Mouse (Mus musculus) heart, embryonic 16.5 days (tissue): ENCODE data around the gene Caap1. TPM values are rescaled to one million over a fixed set of nuclear protein-coding genes. Genes with fewer than 3 reads are reported as not detected.

Source experiments
- ATAC-seq: fragments of 200-750 bp; cut with Nextera tagmentation; replicated peaks from 2 replicates; pipeline ENCODE4 v1.8.0; 2017; ENCODE audit warnings: moderate number of reproducible peaks; ENCODE audit not compliant: insufficient read depth, low FRiP score; ENCODE audit errors: extremely low read depth
- H3K27ac ChIP-seq: fragments of 300-500 bp; sonication (generic); 2 replicates; pipeline ENCODE4 v1.5.1; 2014; ENCODE audit warnings: mild to moderate bottlenecking, low read length, control low read depth, moderate library complexity
- H3K27me3 ChIP-seq: fragments of 300-500 bp; sonication (generic); 2 replicates; pipeline ENCODE4 v1.6.1; 2014; ENCODE audit warnings: low read length, mixed read lengths; ENCODE audit not compliant: control insufficient read depth, insufficient read depth
- H3K36me3 ChIP-seq: fragments of 300-500 bp; sonication (generic); 2 replicates; pipeline ENCODE4 v1.6.1; 2014; ENCODE audit not compliant: control insufficient read depth, insufficient read depth
- H3K4me1 ChIP-seq: fragments of 300-500 bp; sonication (generic); 2 replicates; pipeline ENCODE4 v1.6.1; 2014; ENCODE audit warnings: low read length, mixed read lengths; ENCODE audit not compliant: control insufficient read depth, insufficient read depth
- H3K4me2 ChIP-seq: fragments of 300-500 bp; sonication (generic); 2 replicates; pipeline ENCODE4 v1.6.1; 2014; ENCODE audit warnings: low read depth, mild to moderate bottlenecking, control low read depth, low read length
- H3K4me3 ChIP-seq: fragments of 300-500 bp; sonication (generic); 2 replicates; pipeline ENCODE4 v1.5.1; 2014; ENCODE audit warnings: mild to moderate bottlenecking, control low read depth, low read length
- H3K9ac ChIP-seq: fragments of 300-500 bp; sonication (generic); 2 replicates; pipeline ENCODE4 v1.6.1; 2014; ENCODE audit warnings: low read length, control low read depth
- H3K9me3 ChIP-seq: fragments of 300-500 bp; sonication (generic); replicated peaks from 2 replicates; pipeline ENCODE4 v1.6.1; 2016; ENCODE audit warnings: low read length; ENCODE audit not compliant: control insufficient read depth
- WGBS: fragments of 180-500 bp; shearing (Covaris S2); extraction: QIAGEN DNeasy Blood & Tissue Kit; methylation state at CpG from one replicate; pipeline ENCODE4 v1.1.7; 2014; 5-methylcytosine and 5-hydroxymethylcytosine counted together
- polyA plus RNA-seq: library from polyadenylated mRNA; unstranded; fragments of >200 nt; fragmentation: Nextera tagmentation; extraction: Ambion mirVana; gene quantifications from 2 replicates; pipeline ENCODE4 v1.2.1, GENCODE M21; 2015

The Caap1 gene
- polyA plus RNA-seq: 7.5 and 10.9 TPM in 2 replicates

DNA sequence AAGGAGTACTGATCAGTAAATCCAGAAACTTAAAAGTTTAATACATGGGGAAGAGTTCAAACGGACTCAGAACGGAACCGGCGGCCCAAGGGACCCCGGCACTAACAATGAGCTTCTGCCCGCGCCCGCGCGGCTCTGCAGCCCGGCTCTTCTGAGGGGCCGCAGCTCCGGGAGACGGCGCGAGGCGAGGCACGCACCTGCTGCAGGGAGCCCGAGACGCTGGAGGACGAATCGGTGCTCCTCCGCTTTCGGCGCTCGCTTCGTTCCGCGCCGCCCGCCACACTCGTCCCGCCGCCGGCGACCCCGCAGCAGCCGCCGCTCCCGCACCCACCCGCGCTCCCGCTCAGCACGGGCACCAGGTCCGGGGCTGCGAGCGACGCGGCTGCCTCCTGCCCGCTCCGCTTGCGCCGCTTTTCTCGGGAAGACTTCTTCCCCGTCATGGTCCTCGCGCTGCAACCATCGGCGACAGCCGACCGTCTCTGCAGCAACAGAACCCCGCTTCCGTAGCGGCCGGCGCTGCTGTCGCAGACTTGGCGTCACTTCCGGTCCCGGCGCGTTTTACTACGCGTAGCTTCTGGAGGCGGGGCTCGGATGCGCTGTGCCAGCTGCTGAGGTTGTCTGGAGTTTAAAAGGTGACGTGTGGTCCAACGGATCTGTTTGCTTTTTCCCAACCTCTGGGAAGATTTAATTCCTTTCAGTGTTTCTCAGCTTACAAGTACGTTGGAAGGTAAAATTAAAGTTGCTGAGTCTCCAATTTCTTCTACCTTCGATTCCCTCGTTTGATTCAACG, at the start of gene Caap1, which contains the start of gene Gm10306:
Gene Caap1, minus strand, starts transcription at position 532 of the 790 bp plus-strand sequence.
Gene Gm10306, plus strand, starts transcription at position 282 of the 790 bp plus-strand sequence.
- WGBS: 1% methylated on average over 83 of the region's 83 CpGs
- H3K4me1 ChIP-seq: peaks cover 9% of the 10 kb centered on the region
- H3K4me2 ChIP-seq: peak within 1 kb of the TSS; percentile 86

DNA sequence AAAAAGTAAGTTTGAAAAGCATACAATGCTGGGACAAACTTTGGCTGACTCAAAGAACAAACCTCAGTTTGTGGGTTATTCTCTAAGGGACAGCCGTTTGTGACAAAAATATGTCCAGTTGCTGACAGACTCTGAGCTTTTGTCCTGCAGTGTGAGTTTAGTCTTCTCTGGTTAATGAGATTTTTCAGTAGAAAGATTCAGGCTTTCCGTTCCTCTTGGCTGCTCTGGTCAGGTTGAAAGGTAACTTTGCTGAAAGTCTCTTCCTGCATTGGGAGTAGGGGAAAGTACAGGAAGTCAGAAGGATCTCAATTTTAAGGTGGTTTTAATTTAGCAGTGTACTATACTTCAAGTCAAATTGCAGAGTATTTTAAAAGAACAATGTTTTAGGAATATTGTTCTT, 49.0 kb upstream of the Caap1 start:
- H3K4me1 ChIP-seq: peaks cover 8% of the 10 kb centered on the region
- no peaks in the 10 kb centered on the region for H3K27me3 ChIP-seq
- H3K9ac ChIP-seq: no peak overlapping the region
- 83% methylated on average over 2 of the region's 2 CpGs for WGBS
- no peak for ATAC-seq
- no peak overlapping the region for H3K27ac ChIP-seq
- no peaks in the 10 kb centered on the region for H3K36me3 ChIP-seq
- no peak overlapping the region for H3K4me3 ChIP-seq
- no peak overlapping the region for H3K4me2 ChIP-seq
- no peaks in the 10 kb centered on the region for H3K9me3 ChIP-seq

More for the DNA sequence above, at the start of gene Caap1, which contains the start of gene Gm10306:
- Histone ChIP-seq H3K9me3 (no peaks in the 10 kb centered on the region), H3K27me3 (no peaks in the 10 kb centered on the region), H3K9ac (peak within 1 kb of the TSS; percentile 91), H3K36me3 (no peaks in the 10 kb centered on the region), H3K27ac (peak within 1 kb of the TSS; percentile 68), H3K4me3 (peak within 1 kb of the TSS; percentile 96)
- ATAC-seq: peak; percentile 96

DNA sequence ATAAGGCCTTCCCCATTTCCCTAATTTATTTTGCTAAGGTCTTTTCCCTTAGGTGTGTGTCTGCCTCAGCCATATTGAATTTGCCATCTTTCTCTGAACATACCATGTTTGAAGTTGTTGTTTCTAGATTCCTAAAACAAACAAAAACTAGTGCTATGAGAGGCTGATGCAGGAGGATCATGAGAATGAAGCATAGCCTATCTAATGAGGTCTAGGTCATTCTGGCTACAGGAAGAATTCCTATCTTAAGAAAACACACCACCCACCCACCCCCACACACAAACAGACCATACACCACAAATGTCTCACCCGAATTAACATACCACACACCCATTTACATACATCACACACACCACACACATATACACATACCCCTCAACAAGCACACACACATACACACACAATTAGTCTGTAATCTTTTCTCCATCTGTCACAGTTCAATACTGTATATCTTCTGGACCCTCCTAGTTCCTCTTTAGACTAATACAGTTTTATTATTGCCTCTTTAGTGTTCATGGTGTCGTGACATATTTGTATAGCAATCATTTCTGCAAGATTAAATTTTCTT, 47.9 kb upstream of the Caap1 start:
- ATAC-seq: no peak
- Histone ChIP-seq H3K27ac (no peak overlapping the region), H3K36me3 (no peaks in the 10 kb centered on the region), H3K9ac (no peak overlapping the region), H3K4me2 (no peak overlapping the region), H3K27me3 (no peaks in the 10 kb centered on the region), H3K9me3 (no peaks in the 10 kb centered on the region), H3K4me1 (peaks cover 8% of the 10 kb centered on the region), H3K4me3 (no peak overlapping the region)
- WGBS: 80% methylated on average over 2 of the region's 2 CpGs

- under 1% methylated on average over 59 of the region's 61 CpGs for WGBS
- no peaks in the 10 kb centered on the region for H3K27me3 ChIP-seq
Measured at GRCm38 (mm10) chr4:94603031-94603629, 46.5 kb upstream of the Caap1 start, which contains the start of gene Plaa. Gene Plaa, minus strand, starts transcription at chr4:94603244.

DNA sequence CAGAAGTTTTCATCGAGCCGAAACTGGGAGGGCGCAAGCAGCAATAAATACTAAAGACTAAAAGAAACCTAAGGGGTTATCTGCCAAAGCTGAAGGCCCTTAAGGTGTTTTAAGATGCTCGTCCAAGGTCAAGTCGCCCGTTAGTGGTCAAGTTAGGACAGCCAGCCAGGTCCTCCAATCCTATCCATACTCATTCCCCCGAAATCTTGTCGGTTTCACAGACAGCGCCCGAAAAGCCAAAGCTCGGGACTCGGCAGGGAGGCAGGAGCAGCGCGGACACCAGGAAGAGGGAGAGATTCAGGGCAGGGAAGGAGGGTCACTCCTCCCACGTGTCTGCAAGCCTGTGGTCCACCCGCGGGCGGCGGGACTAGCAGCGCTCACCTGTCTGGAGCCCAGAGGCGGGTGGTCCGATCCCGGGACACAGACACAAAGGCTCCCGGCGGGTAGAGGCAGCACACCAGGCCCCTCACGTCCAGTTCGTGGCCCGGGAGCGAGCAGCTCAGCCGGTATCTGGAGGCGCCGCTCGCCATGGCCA, 46.0 kb upstream of the Caap1 start:
- peaks cover 8% of the 10 kb centered on the region for H3K4me1 ChIP-seq
- H3K9ac ChIP-seq: peak overlapping the region; percentile 98
- H3K4me3 ChIP-seq: peak overlapping the region; percentile 97
- H3K27me3 ChIP-seq: no peaks in the 10 kb centered on the region
- peak; percentile 64 for ATAC-seq
- no peaks in the 10 kb centered on the region for H3K9me3 ChIP-seq
- 0% methylated on average over 33 of the region's 33 CpGs for WGBS
- no peaks in the 10 kb centered on the region for H3K36me3 ChIP-seq
- peak overlapping the region; percentile 78 for H3K4me2 ChIP-seq
- H3K27ac ChIP-seq: peak overlapping the region; percentile 90

More at GRCm38 (mm10) chr4:94603031-94603629, 46.5 kb upstream of the Caap1 start, which contains the start of gene Plaa:
- ATAC-seq: peak; percentile 99
- peak within 1 kb of the TSS; percentile 90 for H3K27ac ChIP-seq
- H3K9me3 ChIP-seq: no peaks in the 10 kb centered on the region
- H3K4me3 ChIP-seq: peak within 1 kb of the TSS; percentile 97
- H3K4me1 ChIP-seq: peaks cover 8% of the 10 kb centered on the region
- H3K9ac ChIP-seq: peak within 1 kb of the TSS; percentile 98
- H3K4me2 ChIP-seq: peak within 1 kb of the TSS; percentile 92
- H3K36me3 ChIP-seq: no peaks in the 10 kb centered on the region

DNA sequence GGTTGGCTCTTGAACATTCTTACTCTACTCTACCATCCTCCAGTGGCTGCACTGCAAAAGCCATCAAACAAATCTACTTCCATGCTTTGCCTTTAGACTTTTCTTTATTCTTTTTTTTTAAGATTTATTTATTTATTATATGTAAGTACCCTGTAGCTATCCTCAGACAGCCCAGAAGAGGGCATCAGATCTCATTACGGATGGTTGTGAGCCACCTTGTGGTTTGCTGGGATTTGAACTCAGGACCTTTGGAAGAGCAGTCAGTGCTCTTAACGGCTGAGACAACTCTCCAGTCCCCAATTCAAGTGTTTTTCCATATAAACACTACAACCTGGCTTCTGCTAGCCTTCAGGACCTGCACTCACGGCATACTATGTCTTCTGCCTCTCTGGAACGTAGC, 44.8 kb upstream of the Caap1 start:
- Histone ChIP-seq H3K4me2 (no peak overlapping the region), H3K4me3 (no peak overlapping the region), H3K4me1 (peaks cover 8% of the 10 kb centered on the region), H3K9ac (no peak overlapping the region), H3K27ac (no peak overlapping the region), H3K36me3 (no peaks in the 10 kb centered on the region), H3K27me3 (no peaks in the 10 kb centered on the region), H3K9me3 (no peaks in the 10 kb centered on the region)
- no peak for ATAC-seq
- WGBS: 81% methylated on average over 4 of the region's 4 CpGs

- H3K27me3 ChIP-seq: no peaks in the 10 kb centered on the region
- H3K36me3 ChIP-seq: no peaks in the 10 kb centered on the region
- no peak overlapping the region for H3K4me2 ChIP-seq
- ATAC-seq: no peak
- no peak overlapping the region for H3K27ac ChIP-seq
- peaks cover 6% of the 10 kb centered on the region; the same call in 1 of the 2 replicates for H3K4me1 ChIP-seq
- H3K9ac ChIP-seq: no peak overlapping the region
- no peaks in the 10 kb centered on the region for H3K9me3 ChIP-seq
- H3K4me3 ChIP-seq: no peak overlapping the region
Measured at GRCm38 (mm10) chr4:94592709-94593108, 36.1 kb upstream of the Caap1 start.

DNA sequence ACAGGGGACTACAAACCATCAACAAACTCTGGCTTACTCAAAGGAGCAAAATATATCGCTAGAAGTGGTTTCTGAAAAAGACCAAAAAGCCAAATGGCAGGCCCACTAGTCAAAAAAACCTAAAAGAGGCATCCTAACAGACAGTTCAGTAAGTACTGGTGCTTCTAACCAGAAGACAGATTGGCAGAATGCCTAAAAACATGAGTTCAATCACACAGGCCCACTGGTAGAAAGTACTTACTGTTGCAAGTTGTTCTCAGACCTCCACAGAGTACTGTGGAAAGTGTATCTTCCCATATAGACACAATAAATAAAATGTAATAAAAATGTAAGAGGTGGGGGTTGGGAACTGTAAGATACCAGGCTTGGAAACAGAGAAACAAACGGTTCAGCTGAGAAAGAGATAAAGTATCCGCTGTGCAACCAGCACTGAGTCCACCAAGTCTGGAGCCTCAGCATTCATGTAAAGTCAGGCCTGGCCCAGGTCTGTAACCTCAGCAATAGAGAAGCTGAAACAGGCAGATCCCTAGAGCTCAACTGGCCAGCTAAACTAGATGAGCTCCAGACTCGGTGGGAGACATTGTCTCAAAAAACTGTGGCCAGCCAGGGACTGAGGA, 35.3 kb upstream of the Caap1 start:
- ATAC-seq: no peak
- Histone ChIP-seq H3K9ac (no peak overlapping the region), H3K4me1 (peaks cover 6% of the 10 kb centered on the region; the same call in 1 of the 2 replicates), H3K27ac (no peak overlapping the region), H3K4me2 (no peak overlapping the region), H3K27me3 (no peaks in the 10 kb centered on the region), H3K4me3 (no peak overlapping the region), H3K9me3 (no peaks in the 10 kb centered on the region), H3K36me3 (no peaks in the 10 kb centered on the region)
- WGBS: 68% methylated on average over 4 of the region's 4 CpGs
